Mouse (Mus musculus) spleen, postnatal 36 days (tissue): ENCODE measurements around the gene Mief1.

Experiments
- DNase-seq, 2 experiments: peaks; one replicate each; pipeline ENCODE4 v3.0.0; 2022; ENCODE audit warnings: low spot score in 2 of 2, mixed read lengths in 1 of 2

Mief1 gene

GRCm38 (mm10) chr15:80233733-80234509 is at the start of gene Mief1:
Mief1 (plus strand) TSS chr15:80234018.
- peak; percentile 99 for DNase-seq

- DNase-seq = no peak
These were observed 44.9 kb upstream of the Mief1 start for GRCm38 (mm10) chr15:80188927-80189326.

- no peak for DNase-seq
These were observed 43.7 kb upstream of the Mief1 start for GRCm38 (mm10) chr15:80190075-80190474.

- no peak for DNase-seq
These were observed 42.1 kb upstream of the Mief1 start for GRCm38 (mm10) chr15:80191585-80192245.

DNA sequence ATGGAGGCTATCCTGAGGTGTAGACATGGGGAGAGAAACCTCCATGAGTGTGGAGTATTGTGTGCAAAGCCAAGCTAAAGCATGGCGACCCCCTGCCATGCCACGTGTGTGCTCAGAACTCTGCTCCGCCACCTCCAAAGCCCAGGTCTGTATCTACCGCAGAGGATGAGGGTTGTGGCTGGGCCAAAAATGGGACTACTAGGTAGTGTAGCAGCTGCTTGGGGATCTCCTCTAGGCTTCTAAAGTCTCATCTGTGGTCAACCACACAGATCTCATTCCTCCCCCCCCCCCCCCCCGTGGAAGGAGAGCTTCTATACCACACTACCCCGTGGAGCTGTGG is 41.6 kb upstream of the Mief1 start:
- DNase-seq = peak in 1 of 2 experiments; percentile 22

DNA sequence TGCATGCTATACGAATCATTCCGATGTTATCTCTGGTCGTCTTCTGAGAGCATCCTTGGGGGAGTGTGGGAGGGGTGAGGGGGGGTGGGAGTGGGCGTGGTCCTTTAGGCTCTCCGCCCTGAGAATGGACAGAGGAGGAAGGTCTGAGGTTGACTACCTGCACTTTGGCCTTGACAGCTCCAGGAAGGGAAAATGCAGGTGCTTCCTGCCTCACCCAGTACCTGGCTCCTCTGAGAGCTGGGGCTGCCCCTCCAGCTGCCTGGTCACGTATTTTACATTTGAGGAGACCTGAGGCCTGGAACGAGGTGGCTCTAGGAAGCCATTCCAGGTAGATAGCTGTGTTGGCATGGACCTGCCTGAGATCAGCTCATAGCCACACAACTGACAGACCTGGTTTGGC is 41.0 kb upstream of the Mief1 start:
- DNase-seq = no peak

GRCm38 (mm10) chr15:80199556-80199955 is 34.3 kb upstream of the Mief1 start:
- DNase-seq = no peak

- no peak for DNase-seq
These were observed 31.6 kb upstream of the Mief1 start for GRCm38 (mm10) chr15:80202111-80202775.

- DNase-seq = no peak
These were observed 30.4 kb upstream of the Mief1 start for GRCm38 (mm10) chr15:80203406-80203805.

DNA sequence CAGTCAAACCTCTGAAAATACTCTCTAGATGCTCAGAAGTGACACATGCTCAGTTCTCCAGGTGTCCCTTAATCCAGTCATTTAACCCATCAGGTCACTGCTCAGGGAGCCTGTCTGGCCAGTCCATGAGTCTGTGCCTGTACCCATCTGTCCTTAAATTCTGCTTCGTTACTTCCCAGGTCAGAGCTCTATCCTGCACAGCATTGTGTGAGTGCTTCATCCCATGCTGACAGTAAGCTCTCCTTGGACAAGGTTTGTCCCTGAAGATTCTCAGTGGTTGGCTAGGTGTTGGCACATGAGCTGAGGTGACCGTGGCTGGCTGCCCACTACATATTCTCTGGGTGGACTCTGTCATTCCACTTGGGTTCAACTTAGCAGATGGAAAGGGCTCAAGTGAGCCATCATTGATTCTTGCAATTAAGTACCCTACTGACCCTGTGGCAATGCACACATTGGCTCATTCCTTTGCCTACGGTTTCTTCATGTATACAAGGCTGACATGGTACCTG is 27.7 kb upstream of the Mief1 start:
- no peak for DNase-seq

DNA sequence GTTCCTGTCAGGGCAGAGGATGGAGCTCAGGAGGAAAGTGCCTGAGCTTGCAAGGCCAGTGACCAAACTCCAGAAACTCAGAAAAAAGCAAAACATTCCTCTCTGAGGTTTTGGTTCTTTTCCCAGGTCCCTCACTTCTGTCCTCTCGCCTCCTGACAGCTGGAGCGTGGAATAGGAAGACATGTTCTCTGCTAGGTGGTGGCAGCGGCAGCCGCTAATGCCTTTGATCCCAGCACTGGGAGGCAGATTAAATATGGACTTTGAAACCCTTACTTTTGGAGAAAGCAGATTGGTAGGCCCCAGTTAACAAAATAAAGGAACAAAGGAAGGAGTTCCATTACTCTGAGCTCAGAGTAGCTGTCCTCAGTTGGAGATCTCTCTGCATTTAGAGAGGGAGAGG is 25.4 kb upstream of the Mief1 start:
- DNase-seq = no peak

- no peak for DNase-seq
These were observed 20.1 kb upstream of the Mief1 start for GRCm38 (mm10) chr15:80213688-80214087.

DNA sequence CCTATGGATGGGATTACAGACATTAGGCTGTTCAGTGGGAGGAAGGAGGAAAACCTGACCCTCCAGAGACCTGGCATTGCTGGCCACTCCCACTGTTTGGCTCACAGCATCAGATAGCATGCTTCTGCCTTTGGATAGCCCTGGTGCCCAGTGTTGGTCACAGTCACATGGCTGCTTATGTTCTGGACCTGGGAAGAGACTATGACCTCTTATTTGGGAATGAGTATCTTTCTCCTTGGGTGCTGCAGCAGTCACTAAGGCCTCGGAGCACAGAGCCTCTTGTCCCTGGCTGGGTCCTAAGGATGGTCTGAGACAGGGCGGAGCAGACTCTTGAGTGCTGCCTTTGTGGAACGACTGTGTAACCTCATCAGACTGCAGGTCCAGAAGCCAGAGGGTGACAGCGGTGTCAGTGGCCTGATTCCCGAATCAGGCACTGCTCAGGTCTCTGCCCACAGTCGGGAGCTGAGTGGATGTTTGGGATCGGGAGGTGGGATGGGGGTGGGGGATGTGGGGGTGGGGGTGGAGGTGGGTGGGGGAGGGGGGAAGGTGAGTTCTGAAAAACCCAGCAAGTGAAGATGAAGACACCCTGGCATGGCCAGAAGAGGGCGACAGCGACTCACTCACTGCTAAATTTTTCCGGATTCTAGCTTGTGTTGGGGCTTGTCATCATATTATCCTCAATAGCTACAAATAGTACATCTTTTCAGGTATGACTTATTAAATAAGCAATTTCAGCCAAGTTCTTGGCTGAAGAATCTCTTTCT is 17.9 kb upstream of the Mief1 start:
- peak in 1 of 2 experiments; percentile 16 for DNase-seq

- DNase-seq = no peak
These were observed 17.4 kb upstream of the Mief1 start for GRCm38 (mm10) chr15:80216480-80216820.

- DNase-seq = no peak
These were observed 16.3 kb upstream of the Mief1 start for GRCm38 (mm10) chr15:80217476-80217875.

DNA sequence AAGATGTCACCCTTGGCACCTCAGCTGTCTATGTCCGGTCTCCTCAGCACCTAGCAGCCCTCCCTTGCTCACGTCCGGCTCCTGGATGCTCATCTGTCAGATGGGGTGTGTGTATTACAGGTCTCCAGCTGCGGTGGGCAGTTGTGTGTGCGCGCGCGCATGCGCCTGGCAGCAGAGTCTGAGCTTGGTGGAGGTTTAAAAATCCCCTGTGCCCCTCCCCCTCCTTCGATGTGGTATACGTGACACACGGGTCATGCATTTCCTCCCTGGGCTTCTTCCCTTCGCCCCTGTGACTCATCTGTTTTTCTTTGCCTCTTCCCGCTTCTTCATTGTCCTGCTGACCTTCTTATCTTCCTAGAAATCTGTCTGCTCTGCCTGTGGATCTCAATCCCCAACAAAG is 14.6 kb upstream of the Mief1 start:
- DNase-seq = peak; percentile 38 to 43

DNA sequence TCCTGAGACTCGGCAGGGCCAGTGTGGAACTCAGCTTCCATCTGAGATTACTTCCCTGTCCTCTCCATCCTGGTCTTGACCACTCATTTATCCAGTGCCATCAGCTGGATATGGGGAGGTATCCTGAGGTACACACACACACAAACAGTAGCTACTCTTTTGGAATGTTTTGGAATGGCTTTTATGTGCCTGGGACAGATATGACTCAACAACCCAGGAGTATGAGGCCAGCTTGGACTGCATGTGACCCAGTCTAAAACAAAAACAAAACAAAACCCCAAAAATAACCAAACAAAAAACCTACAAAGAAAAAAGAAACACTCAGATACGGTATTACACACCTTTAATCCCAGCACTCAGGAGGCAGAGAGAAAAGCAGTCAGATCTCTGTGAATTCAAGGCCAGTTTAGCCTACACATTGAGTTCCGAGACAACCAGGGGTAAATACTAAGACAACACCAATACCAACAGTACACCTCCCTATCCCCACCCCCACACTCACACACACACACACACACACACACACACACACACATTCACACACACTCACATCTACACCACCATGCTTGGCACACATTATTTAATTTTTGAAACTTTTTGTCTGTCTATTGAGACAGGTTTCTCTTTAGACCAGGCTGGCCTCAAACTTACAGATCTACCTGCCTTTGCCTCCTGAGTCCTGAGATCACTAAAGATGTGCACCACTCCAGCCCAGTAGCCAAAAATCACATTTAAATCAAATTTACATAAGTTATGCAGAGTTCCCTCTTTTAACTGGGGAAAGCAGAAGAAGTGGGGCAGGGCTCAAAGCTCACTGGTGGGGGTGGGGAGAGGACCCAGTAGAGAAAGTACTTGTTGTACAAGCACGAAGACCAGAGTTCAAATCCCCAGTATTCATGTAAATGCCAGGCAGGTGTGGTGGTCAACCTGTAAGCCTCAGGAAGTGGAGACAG is 13.8 kb upstream of the Mief1 start:
- DNase-seq = no peak

DNA sequence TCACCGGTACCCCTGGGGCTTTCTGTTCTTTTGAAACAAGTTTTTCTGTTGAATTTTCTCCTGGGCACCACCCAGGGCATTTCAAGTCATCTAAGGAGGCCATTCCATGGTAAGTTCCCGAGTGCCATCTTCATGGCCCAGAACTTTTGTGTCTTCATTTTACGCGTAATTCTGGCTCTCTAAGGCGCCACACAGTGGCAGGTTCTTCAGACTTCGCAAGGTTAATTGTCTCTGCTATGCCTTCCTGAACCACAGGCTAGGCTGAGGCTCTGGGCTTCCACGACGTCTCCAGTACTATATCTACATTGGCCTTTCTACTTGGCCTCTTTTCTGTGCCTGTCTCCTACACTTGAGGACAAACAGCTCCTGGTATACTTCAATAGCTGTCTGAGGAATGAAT is 12.8 kb upstream of the Mief1 start:
- DNase-seq = no peak

- DNase-seq = no peak
These were observed 10.1 kb upstream of the Mief1 start for GRCm38 (mm10) chr15:80223751-80224150.

GRCm38 (mm10) chr15:80225208-80225607 is 8.6 kb upstream of the Mief1 start:
- peak; percentile 52 to 66 for DNase-seq

DNA sequence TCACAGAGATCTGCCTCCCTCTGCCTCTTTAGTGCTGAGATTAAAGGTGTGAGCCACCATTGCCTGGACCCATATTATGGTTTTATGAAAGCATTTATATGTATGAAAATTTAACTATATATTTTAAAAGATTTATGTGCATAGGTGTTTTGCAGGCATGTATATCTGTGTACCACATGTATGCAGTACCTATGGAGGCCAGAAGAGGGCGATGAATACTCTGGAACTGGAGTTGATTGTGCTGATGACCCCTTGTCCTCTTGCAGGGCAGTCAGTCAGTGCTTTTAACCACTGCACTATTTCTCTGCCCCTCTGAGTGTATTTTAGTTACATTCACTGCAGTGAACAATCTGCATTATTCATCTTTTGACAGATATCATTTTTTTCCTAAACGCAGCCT is 8.0 kb upstream of the Mief1 start:
- peak; percentile 43 to 69 for DNase-seq
